Mouse (Mus musculus) MEL (cell line): ENCODE results near the gene Dnm1l. TPM values are rescaled to one million over a fixed set of nuclear protein-coding genes. Genes with fewer than 3 reads are reported as not detected.

ENCODE experiments used
- DNase-seq: peaks from one replicate; pipeline ENCODE4 v3.0.0; 2011; ENCODE audit warnings: low read depth, low spot score
- H3K27ac ChIP-seq: 2 replicates; pipeline ENCODE4 v1.5.1; 2012; ENCODE audit warnings: low read depth, mild to moderate bottlenecking, control low read depth, low read length, moderate library complexity; ENCODE audit not compliant: control insufficient read depth
- H3K27me3 ChIP-seq, 2 experiments: fragments of 150-350 bp in 1 of 2; sonication (generic) in 1 of 2; 2 replicates each; pipeline ENCODE4 v1.6.1; 2012; ENCODE audit warnings: low read length in 2 of 2, mild to moderate bottlenecking in 2 of 2, improper control_type of control experiment in 1 of 2, moderate library complexity in 1 of 2; ENCODE audit not compliant: insufficient read depth in 2 of 2, control insufficient read depth in 1 of 2
- H3K36me3 ChIP-seq, 2 experiments: 2 replicates each; pipeline ENCODE4 v1.6.1; 2012 to 2014; ENCODE audit warnings: low read length in 2 of 2, improper control_type of control experiment in 1 of 2, inconsistent platforms in 1 of 2, mild to moderate bottlenecking in 1 of 2; ENCODE audit not compliant: insufficient read depth in 2 of 2, control insufficient read depth in 1 of 2
- H3K4me1 ChIP-seq, 2 experiments: fragments of 150-350 bp in 1 of 2; sonication (generic) in 1 of 2; 2 replicates each; pipeline ENCODE4 v1.6.1; 2012; ENCODE audit warnings: low read length in 2 of 2, improper control_type of control experiment in 1 of 2, mild to moderate bottlenecking in 1 of 2; ENCODE audit not compliant: insufficient read depth in 2 of 2, control insufficient read depth in 1 of 2
- H3K4me3 ChIP-seq, 2 experiments: fragments of 150-350 bp in 1 of 2; sonication (generic) in 1 of 2; 2 replicates each; pipeline ENCODE4 v1.5.1; 2012; ENCODE audit warnings: low read depth in 2 of 2, low read length in 2 of 2, mild to moderate bottlenecking in 2 of 2, moderate library complexity in 2 of 2, control low read depth in 1 of 2, improper control_type of control experiment in 1 of 2; ENCODE audit not compliant: control insufficient read depth in 1 of 2, insufficient read depth in 1 of 2
- H3K79me2 ChIP-seq: 2 replicates; pipeline ENCODE4 v1.6.1; 2012; ENCODE audit warnings: mild to moderate bottlenecking, low read length, moderate library complexity; ENCODE audit not compliant: control insufficient read depth, poor library complexity, insufficient read depth
- H3K9ac ChIP-seq: 2 replicates; pipeline ENCODE4 v1.6.1; 2012; ENCODE audit warnings: low read depth, mild to moderate bottlenecking, control low read depth, low read length, moderate library complexity; ENCODE audit not compliant: control insufficient read depth, poor library complexity, severe bottlenecking
- H3K9me3 ChIP-seq: fragments of 150-350 bp; sonication (generic); replicated peaks from 2 replicates; pipeline ENCODE4 v1.6.1; 2012; ENCODE audit warnings: mild to moderate bottlenecking, low read length, improper control_type of control experiment, moderate library complexity; ENCODE audit not compliant: insufficient read depth
- BHLHE40 ChIP-seq: IDR thresholded peaks from 2 replicates; pipeline ENCODE4 v1.6.1; 2012; ENCODE audit warnings: low read depth, mild to moderate bottlenecking, inconsistent platforms, low read length, improper control_type of control experiment, borderline replicate concordance
- CHD2 ChIP-seq: IDR thresholded peaks from 2 replicates; pipeline ENCODE4 v1.6.1; 2011; ENCODE audit warnings: low read length, improper control_type of control experiment
- E2F4 ChIP-seq: IDR thresholded peaks from 2 replicates; pipeline ENCODE4 v1.6.1; 2011; ENCODE audit warnings: low read depth, low read length, improper control_type of control experiment, borderline replicate concordance
- EP300 ChIP-seq, 2 experiments: IDR thresholded peaks; 2 replicates each; pipeline ENCODE4 v1.6.1; 2011; ENCODE audit warnings: improper control_type of control experiment in 2 of 2, low read length in 2 of 2, low read depth in 1 of 2, mild to moderate bottlenecking in 1 of 2
- ETS1 ChIP-seq: IDR thresholded peaks from 2 replicates; pipeline ENCODE4 v1.6.1; 2012; ENCODE audit warnings: low read depth, mild to moderate bottlenecking, inconsistent platforms, low read length, improper control_type of control experiment, moderate library complexity
- GABPA ChIP-seq: IDR thresholded peaks from 2 replicates; pipeline ENCODE4 v1.6.1; 2012; ENCODE audit warnings: low read depth, mild to moderate bottlenecking, inconsistent platforms, low read length, improper control_type of control experiment, moderate library complexity
- HCFC1 ChIP-seq: IDR thresholded peaks from 2 replicates; pipeline ENCODE4 v1.6.1; 2012; ENCODE audit warnings: low read depth, mild to moderate bottlenecking, inconsistent platforms, low read length, improper control_type of control experiment, moderate library complexity
- JUND ChIP-seq: IDR thresholded peaks from 2 replicates; pipeline ENCODE4 v1.6.1; 2011; ENCODE audit warnings: low read depth, mild to moderate bottlenecking, improper control_type of control experiment, low read length
- MAX ChIP-seq: IDR thresholded peaks from 2 replicates; pipeline ENCODE4 v1.6.1; 2011; ENCODE audit warnings: low read length, improper control_type of control experiment
- MAZ ChIP-seq: IDR thresholded peaks from 2 replicates; pipeline ENCODE4 v1.6.1; 2012; ENCODE audit warnings: low read depth, mild to moderate bottlenecking, inconsistent platforms, low read length, improper control_type of control experiment
- MEF2A ChIP-seq: IDR thresholded peaks from 2 replicates; pipeline ENCODE4 v1.6.1; 2014; ENCODE audit warnings: low read depth, mild to moderate bottlenecking, inconsistent platforms, low read length, improper control_type of control experiment; ENCODE audit not compliant: poor library complexity, insufficient replicate concordance, severe bottlenecking; ENCODE audit errors: extremely low read depth
- MXI1 ChIP-seq: IDR thresholded peaks from 2 replicates; pipeline ENCODE4 v1.6.1; 2011; ENCODE audit warnings: mild to moderate bottlenecking, low read depth, low read length, improper control_type of control experiment
- NELFE ChIP-seq: IDR thresholded peaks from 2 replicates; pipeline ENCODE4 v1.6.1; 2011; ENCODE audit warnings: low read depth, low read length, improper control_type of control experiment
- NRF1 ChIP-seq: IDR thresholded peaks from 2 replicates; pipeline ENCODE4 v1.6.1; 2014; ENCODE audit warnings: low read depth, mild to moderate bottlenecking, inconsistent platforms, low read length, improper control_type of control experiment, moderate library complexity; ENCODE audit not compliant: poor library complexity, insufficient read depth, severe bottlenecking
- POLR2A ChIP-seq, 2 experiments: IDR thresholded peaks; 2 replicates each; pipeline ENCODE4 v1.6.1; 2011 to 2012; ENCODE audit warnings: low read length in 2 of 2, mild to moderate bottlenecking in 2 of 2, control low read depth in 1 of 2, improper control_type of control experiment in 1 of 2, low read depth in 1 of 2, moderate library complexity in 1 of 2; ENCODE audit not compliant: control insufficient read depth in 1 of 2, insufficient read depth in 1 of 2, poor library complexity in 1 of 2
- POLR2AphosphoS2 ChIP-seq: IDR thresholded peaks from 2 replicates; pipeline ENCODE4 v1.6.1; 2011; ENCODE audit warnings: low read length, improper control_type of control experiment
- POLR2AphosphoS5 ChIP-seq: IDR thresholded peaks from 2 replicates; pipeline ENCODE4 v1.6.1; 2012; ENCODE audit warnings: low read depth, borderline replicate concordance, mild to moderate bottlenecking, inconsistent platforms, low read length, moderate library complexity, mixed read lengths
- RAD21 ChIP-seq: IDR thresholded peaks from 2 replicates; pipeline ENCODE4 v1.6.1; 2011; ENCODE audit warnings: mild to moderate bottlenecking, low read depth, low read length, improper control_type of control experiment
- SMC3 ChIP-seq: IDR thresholded peaks from 2 replicates; pipeline ENCODE4 v1.6.1; 2011; ENCODE audit warnings: low read depth, low read length, improper control_type of control experiment
- TBP ChIP-seq: IDR thresholded peaks from 2 replicates; pipeline ENCODE4 v1.8.0; 2011; ENCODE audit warnings: low read depth, low read length, improper control_type of control experiment
- TCF12 ChIP-seq: IDR thresholded peaks from 2 replicates; pipeline ENCODE4 v1.6.1; 2014; ENCODE audit warnings: low read depth, mild to moderate bottlenecking, inconsistent platforms, low read length, improper control_type of control experiment, moderate library complexity
- USF2 ChIP-seq, 2 experiments: IDR thresholded peaks; 2 replicates each; pipeline ENCODE4 v1.6.1; 2011 to 2012; ENCODE audit warnings: improper control_type of control experiment in 2 of 2, low read length in 2 of 2, borderline replicate concordance in 1 of 2, inconsistent platforms in 1 of 2, low read depth in 1 of 2, mild to moderate bottlenecking in 1 of 2; ENCODE audit not compliant: insufficient read depth in 1 of 2
- polyA plus RNA-seq, 2 experiments: library from polyadenylated mRNA; stranded (reverse) in 1 of 2; unstranded in 1 of 2; fragments of >175 nt in 1 of 2; fragments of >200 nt in 1 of 2; gene quantifications; 2 replicates each; pipeline versions ENCODE4 v1.2.1 to v1.2.4; 2012; ENCODE audit warnings: low replicate concordance in 2 of 2, low read depth in 1 of 2; ENCODE audit not compliant: insufficient read length in 2 of 2, insufficient read depth in 1 of 2, missing spikeins in 1 of 2
- total RNA-seq: library from RNA; depleted of rRNA; stranded (reverse); fragments of 300-350 nt; gene quantifications from 2 replicates; pipeline ENCODE4 v1.2.3, GENCODE M21; 2012

Dnm1l gene
- total and polyA plus RNA-seq, 3 experiments = 55.2 to 83.2 (median 62.3) TPM

- TF ChIP-seq BHLHE40 (no peak), HCFC1 (peak; percentile 92), NELFE (peak; percentile 92), MAZ (peak; percentile 67; the same call in 1 of the 2 replicates), CHD2 (no peak), POLR2AphosphoS5 (peak; percentile 79; the same call in 1 of the 2 replicates), NRF1 (peak; percentile 94), SMC3 (peak; percentile 84), POLR2AphosphoS2 (peak; percentile 63), MXI1 (peak; percentile 95), MEF2A (peak; percentile 15; the same call in 1 of the 2 replicates)
- TF ChIP-seq, all 39 proteins: peak for 24
Observed at GRCm38 (mm10) chr16:16302369-16303137, 56.2 kb downstream of the Dnm1l start, which contains the start of gene Yars2 (continued).

GRCm38 (mm10) chr16:16273752-16274151 is 85.0 kb downstream of the Dnm1l start:
- Histone ChIP-seq H3K4me3 (no peak overlapping the region), H3K4me1 (no peaks in the 10 kb centered on the region), H3K9me3 (no peaks in the 10 kb centered on the region), H3K27me3 (peaks cover 0 to 2% of the 10 kb centered on the region in 2 experiments; a peak in 1 of 4 replicates), H3K9ac (no peak overlapping the region), H3K36me3 (no peaks in the 10 kb centered on the region), H3K27ac (no peak overlapping the region), H3K79me2 (no peaks in the 10 kb centered on the region)
- no peak for DNase-seq
- TF ChIP-seq TBP (no peak), ETS1 (no peak), BHLHE40 (no peak), POLR2AphosphoS2 (no peak), MAZ (no peak), TCF12 (no peak), POLR2AphosphoS5 (no peak), GABPA (no peak), RAD21 (no peak), JUND (no peak), MAX (no peak), MXI1 (no peak), USF2 (IDR thresholded peaks at IDR 0.05; ENCODE audit: borderline replicate concordance in 1 of 2, insufficient read depth in 1 of 2, low read depth in 1 of 2, low read length in 2 of 2) (no peak), HCFC1 (no peak), E2F4 (no peak), POLR2A (IDR thresholded peaks at IDR 0.05; ENCODE audit: control insufficient read depth in 1 of 2, insufficient read depth in 1 of 2, low read depth in 1 of 2, low read length in 2 of 2, poor library complexity in 1 of 2) (no peak), EP300 (IDR thresholded peaks at IDR 0.05; ENCODE audit: low read depth in 1 of 2, low read length in 2 of 2) (no peak), NRF1 (no peak)
